Mouse (Mus musculus) layer of hippocampus, postnatal 14 days (tissue): ENCODE measurements at regions not wholly inside any gene's neighbourhood (a gene's known extent, or its start where the extent isn't known, plus 50 kb on each side); places are given as distances from the start of the nearest gene placed in this dataset.

Experiments
- DNase-seq, 2 experiments: peaks; one replicate each; pipeline ENCODE4 v3.0.0; 2021 to 2022; ENCODE audit warnings: low spot score in 2 of 2, mixed read lengths in 1 of 2

- peak; percentile 5 to 17 for DNase-seq
Observed at GRCm38 (mm10) chr15:43364496-43364895, 3230.3 kb downstream of the 9330182O14Rik start.

- DNase-seq: no peak
Observed at GRCm38 (mm10) chr15:43373072-43373471, 3238.9 kb downstream of the 9330182O14Rik start.

GRCm38 (mm10) chr15:43382405-43382804 is 3248.2 kb downstream of the 9330182O14Rik start:
- DNase-seq: no peak

GRCm38 (mm10) chr15:43399821-43400220 is 3265.7 kb downstream of the 9330182O14Rik start:
- no peak for DNase-seq

GRCm38 (mm10) chr15:43403585-43403984 is 3269.4 kb downstream of the 9330182O14Rik start:
- DNase-seq: no peak
